Mouse (Mus musculus) olfactory bulb, adult 2 months (tissue): ENCODE results near the gene Dffa.
"Not testable (repeated sequence)": the region's sequence is repeated elsewhere in the genome, so short reads cannot be mapped to it uniquely, and the experiment has no call there.

ENCODE experiments used
- CTCF ChIP-seq: fragments of 200-500 bp; IDR thresholded peaks from 2 replicates; pipeline ENCODE4 v1.5.1; 2012; ENCODE audit warnings: low read depth, mild to moderate bottlenecking, low read length, moderate library complexity; ENCODE audit not compliant: insufficient read depth
- POLR2A ChIP-seq: fragments of 200-500 bp; IDR thresholded peaks from 2 replicates; pipeline ENCODE4 v1.6.1; 2012; ENCODE audit warnings: mild to moderate bottlenecking, low read depth, low read length, moderate library complexity; ENCODE audit not compliant: insufficient read depth

DNA sequence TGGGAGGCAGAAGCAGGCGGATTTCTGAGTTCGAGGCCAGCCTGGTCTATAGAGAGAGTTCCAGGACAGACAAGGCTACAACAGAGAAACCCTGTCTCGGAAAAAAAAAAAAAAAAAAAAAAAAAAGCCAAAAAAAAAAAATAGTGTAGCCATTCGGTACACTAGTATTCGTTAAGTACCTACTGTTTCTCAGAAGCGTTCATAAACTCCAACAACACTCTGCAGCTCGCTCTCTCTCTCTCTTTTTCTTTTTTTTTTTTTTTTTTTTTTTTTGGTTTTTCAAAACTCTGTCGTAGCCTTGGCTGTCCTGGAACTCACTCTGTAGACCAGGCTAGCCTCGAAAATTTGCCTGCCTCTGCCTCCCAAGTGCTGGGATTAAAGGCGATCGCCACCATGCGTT lies 3.5 kb upstream of the Dffa start:
- TF ChIP-seq CTCF, POLR2A: not testable (repeated sequence)
